Mouse (Mus musculus) embryo, embryonic 10.5 days (tissue): Measurements from ENCODE around the gene Macrod1.

Source experiments
- DNase-seq: peaks from one replicate; pipeline ENCODE4 v3.0.0-alpha.2; 2015; ENCODE audit warnings: low spot score

The Macrod1 gene

DNA sequence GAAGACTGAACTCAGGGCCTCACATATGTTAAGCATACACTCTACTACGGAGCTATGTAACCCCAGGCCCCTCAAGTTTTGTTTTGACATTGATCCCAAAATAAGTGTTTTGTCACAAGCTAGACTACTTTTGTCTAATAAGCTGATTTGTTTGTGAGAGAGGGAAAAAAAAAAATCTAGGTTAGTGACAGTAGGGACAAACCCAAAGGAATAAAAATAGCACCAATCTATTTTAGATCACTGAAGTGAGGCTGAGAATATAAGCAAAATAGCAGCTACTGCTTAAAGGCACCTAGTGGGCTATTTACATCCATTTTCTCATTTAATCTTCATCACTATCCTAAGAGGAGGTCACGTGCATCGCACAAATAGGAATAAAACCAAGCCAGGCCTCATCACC lies 183.0 kb downstream of the Macrod1 start:
- DNase-seq: no peak

DNA sequence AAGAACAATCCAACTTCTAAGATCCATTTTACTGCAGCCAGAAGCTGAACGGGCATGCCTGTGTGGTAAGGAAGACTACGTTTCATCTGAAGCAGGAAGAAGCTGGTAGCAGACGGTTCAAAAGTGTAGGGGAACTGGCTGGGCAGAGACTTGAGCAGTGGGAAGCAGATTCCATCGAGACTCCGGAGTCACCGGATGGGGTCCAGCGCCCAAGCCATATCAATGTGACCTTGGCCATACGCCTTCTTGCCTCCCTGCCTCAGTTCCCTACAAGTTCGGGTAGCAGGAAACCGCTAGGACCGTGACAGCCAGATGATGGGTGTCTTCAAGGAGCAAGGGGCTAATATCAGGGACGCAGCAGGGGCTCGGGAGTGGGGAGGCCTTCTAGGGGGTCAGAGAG lies 183.7 kb downstream of the Macrod1 start:
- peak; percentile 34 for DNase-seq

DNA sequence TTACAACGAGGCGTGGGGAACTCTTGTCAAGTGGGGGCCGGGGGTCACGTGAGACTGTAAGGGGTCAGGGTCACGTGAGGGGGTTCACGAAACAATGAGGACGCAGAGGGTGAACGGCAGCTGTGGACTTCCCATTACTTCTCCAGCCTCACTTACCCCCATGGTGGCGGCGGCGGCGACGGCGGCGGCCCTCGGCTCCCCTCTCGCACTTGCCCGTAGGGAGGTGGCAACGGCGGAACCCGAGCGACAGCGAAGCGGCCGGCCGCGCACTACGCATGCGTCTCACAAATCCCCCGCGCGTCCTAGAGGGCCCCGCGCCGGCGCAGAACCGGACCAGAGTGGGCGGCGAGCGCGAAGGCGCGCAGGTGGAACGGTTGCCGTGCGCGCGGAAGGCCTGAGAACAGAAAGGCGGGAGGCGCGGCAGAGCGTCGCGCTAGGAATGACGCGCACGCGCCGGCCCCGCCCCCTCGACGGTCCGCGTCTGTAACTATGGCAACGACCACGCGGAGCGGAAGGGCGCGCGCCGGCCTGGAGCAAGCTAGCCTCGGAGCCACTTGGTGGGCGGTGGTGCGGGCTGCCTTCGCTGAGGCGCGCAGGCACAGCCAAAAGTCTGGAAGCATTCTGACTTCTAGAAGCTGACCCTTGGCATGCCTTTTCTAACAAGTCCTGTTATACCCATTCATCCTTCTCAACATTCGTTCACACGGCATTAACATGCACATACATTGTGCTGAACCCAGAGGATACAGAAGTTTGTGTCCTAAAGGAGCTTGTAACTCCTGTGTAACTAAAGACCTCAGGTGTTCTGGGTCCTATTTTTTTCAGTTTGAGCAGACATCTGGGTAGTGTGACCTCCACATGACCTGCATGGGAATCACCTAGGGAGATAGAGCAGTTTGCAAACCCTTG lies 184.4 kb downstream of the Macrod1 start, which contains the start of gene Naa40:
Naa40 (minus strand) TSS at position 402 of the 909 bp plus-strand sequence.
- DNase-seq: peak; percentile 97

DNA sequence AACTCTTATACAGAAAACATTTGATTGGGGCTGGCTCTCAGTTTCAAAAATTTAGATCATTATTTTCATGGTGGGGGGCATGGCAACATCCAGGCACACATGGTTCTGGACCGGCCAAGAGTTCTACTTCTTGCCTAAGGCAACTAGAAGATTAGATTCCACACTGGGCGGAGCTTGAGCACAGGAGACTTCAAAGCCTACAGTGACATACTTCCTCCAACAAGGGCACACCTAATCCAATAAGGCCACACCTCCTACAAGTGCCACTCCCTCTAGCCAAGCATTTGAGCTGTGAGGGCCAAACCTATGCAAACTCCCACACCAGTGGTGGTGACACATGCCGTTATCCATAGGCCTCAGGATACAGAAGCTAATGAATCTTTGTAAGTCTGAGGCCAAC lies 189.4 kb downstream of the Macrod1 start:
- DNase-seq: no peak
